9 mouse cellular contexts compared by ENCODE assay signal in genomic region chr12:86483413-86483841, GRCm38 (mm10).
DNase-seq lines count a peak whose midpoint lies in the region; ATAC-seq and TF ChIP-seq lines count a peak whose summit lies in the region.
"Had no signal": no experiment of that assay in that cellular context is flagged by ENCODE, and none has a peak within 500 bp of the region (broad histone marks: within the 10 kb centered on the region; RNA-seq: fewer than 3 reads in every experiment).

No protein-coding gene starts in this region.

- DNase-seq in liver, postnatal 0 days: peak; percentile 46
- no peak for DNase-seq in embryonic facial prominence, embryonic 10.5 days (ENCODE audit: low spot score)
- peak; percentile 17 for DNase-seq in retina, embryonic 14.5 days (ENCODE audit: low spot score)
- no peak for DNase-seq in left cerebral cortex, adult 18-20 months (ENCODE audit: low spot score in 2 of 2)
- no peak for DNase-seq in forebrain, embryonic 14.5 days (ENCODE audit: low spot score)
- DNase-seq: thymus, postnatal 36 days had no signal

- H3K4me2 ChIP-seq in liver, postnatal 0 days (ENCODE audit: low read depth, low read length): no peak overlapping the region
- no peak overlapping the region for H3K4me2 ChIP-seq in liver, embryonic 12.5 days
- no peak overlapping the region for H3K4me2 ChIP-seq in heart, embryonic 12.5 days
- H3K4me2 ChIP-seq in forebrain, embryonic 14.5 days (ENCODE audit: low read length): no peak overlapping the region
- H3K4me2 ChIP-seq: hindbrain, embryonic 15.5 days had no signal

- no peaks in the 10 kb centered on the region for H3K36me3 ChIP-seq in liver, postnatal 0 days (replicated peaks; ENCODE audit: insufficient read depth, low read length)
- H3K36me3 ChIP-seq in liver, embryonic 12.5 days: no peaks in the 10 kb centered on the region
- H3K36me3 ChIP-seq in embryonic facial prominence, embryonic 10.5 days (replicated peaks): no peaks in the 10 kb centered on the region
- H3K36me3 ChIP-seq in heart, embryonic 12.5 days: no peaks in the 10 kb centered on the region
- no peaks in the 10 kb centered on the region for H3K36me3 ChIP-seq in forebrain, embryonic 14.5 days (ENCODE audit: control insufficient read depth, insufficient read depth, low read length)
- H3K36me3 ChIP-seq: hindbrain, embryonic 15.5 days had no signal

- ATAC-seq in liver, postnatal 0 days: peak; percentile 25; the same call in 1 of the 2 replicates
- ATAC-seq in liver, embryonic 12.5 days: no peak
- no peak for ATAC-seq in heart, embryonic 12.5 days (ENCODE audit: insufficient number of reproducible peaks, low FRiP score)
- no peak for ATAC-seq in forebrain, embryonic 14.5 days

- H3K4me3 ChIP-seq in liver, postnatal 0 days (ENCODE audit: low read depth, low read length): no peak overlapping the region
- H3K4me3 ChIP-seq in liver, embryonic 12.5 days: no peak overlapping the region
- H3K4me3 ChIP-seq in embryonic facial prominence, embryonic 10.5 days: no peak overlapping the region
- H3K4me3 ChIP-seq in heart, embryonic 12.5 days: no peak overlapping the region
- H3K4me3 ChIP-seq in forebrain, embryonic 14.5 days (ENCODE audit: low read depth, low read length): no peak overlapping the region
- H3K4me3 ChIP-seq: hindbrain, embryonic 15.5 days had no signal

- no peaks in the 10 kb centered on the region for H3K27me3 ChIP-seq in liver, postnatal 0 days (ENCODE audit: insufficient read depth, low read length)
- H3K27me3 ChIP-seq in liver, embryonic 12.5 days (replicated peaks): 0 out of 2 replicates have a peak, but pooled peaks cover 3% of the 10 kb centered on the region
- no peaks in the 10 kb centered on the region for H3K27me3 ChIP-seq in embryonic facial prominence, embryonic 10.5 days (replicated peaks; ENCODE audit: low read depth, poor library complexity, severe bottlenecking)
- H3K27me3 ChIP-seq in heart, embryonic 12.5 days (replicated peaks): no peaks in the 10 kb centered on the region
- H3K27me3 ChIP-seq in forebrain, embryonic 14.5 days (replicated peaks; ENCODE audit: control insufficient read depth, insufficient read depth, low read length): no peaks in the 10 kb centered on the region
- H3K27me3 ChIP-seq: hindbrain, embryonic 15.5 days had no signal

- TF ChIP-seq CTCF in liver, postnatal 0 days (IDR thresholded peaks at IDR 0.05; ENCODE audit: low read depth): no peak

- H3K4me1 ChIP-seq in liver, postnatal 0 days (ENCODE audit: insufficient read depth): no peaks in the 10 kb centered on the region
- H3K4me1 ChIP-seq in liver, embryonic 12.5 days: no peaks in the 10 kb centered on the region
- H3K4me1 ChIP-seq in embryonic facial prominence, embryonic 10.5 days: peaks cover 15% of the 10 kb centered on the region
- H3K4me1 ChIP-seq in heart, embryonic 12.5 days (replicated peaks): peaks cover 34% of the 10 kb centered on the region
- H3K4me1 ChIP-seq in forebrain, embryonic 14.5 days (ENCODE audit: control insufficient read depth, insufficient read depth, low read length): no peaks in the 10 kb centered on the region
- H3K4me1 ChIP-seq: hindbrain, embryonic 15.5 days had no signal

- WGBS in liver, postnatal 0 days (ENCODE audit: insufficient replicate concordance): 50% methylated on average over 5 of the region's 5 CpGs
- 49% methylated on average over 5 of the region's 5 CpGs for WGBS in liver, embryonic 12.5 days (ENCODE audit: insufficient replicate concordance)
- WGBS in embryonic facial prominence, embryonic 10.5 days: 46% methylated on average over 5 of the region's 5 CpGs
- WGBS in heart, embryonic 12.5 days: 42% methylated on average over 5 of the region's 5 CpGs
- 58% methylated on average over 5 of the region's 5 CpGs for WGBS in forebrain, embryonic 14.5 days

- peak overlapping the region; percentile 51; the same call in 1 of the 2 replicates for H3K27ac ChIP-seq in liver, postnatal 0 days (ENCODE audit: low read depth)
- H3K27ac ChIP-seq in liver, embryonic 12.5 days: no peak overlapping the region
- peak overlapping the region; percentile 54; the same call in 1 of the 2 replicates for H3K27ac ChIP-seq in embryonic facial prominence, embryonic 10.5 days (replicated peaks)
- 0 out of 2 replicates have a peak overlapping the region, but pooled peaks have one; percentile 8 for H3K27ac ChIP-seq in heart, embryonic 12.5 days (ENCODE audit: poor library complexity, severe bottlenecking)
- H3K27ac ChIP-seq in forebrain, embryonic 14.5 days (ENCODE audit: low read depth, low read length): no peak overlapping the region
- H3K27ac ChIP-seq: hindbrain, embryonic 15.5 days had no signal

- TF ChIP-seq EP300 in liver, postnatal 0 days (IDR thresholded peaks at IDR 0.05; ENCODE audit: low read depth): no peak

- no peak overlapping the region for H3K9ac ChIP-seq in liver, postnatal 0 days (replicated peaks)
- no peak overlapping the region for H3K9ac ChIP-seq in liver, embryonic 12.5 days
- peak overlapping the region; percentile 26; the same call in 1 of the 2 replicates for H3K9ac ChIP-seq in heart, embryonic 12.5 days
- H3K9ac ChIP-seq in forebrain, embryonic 14.5 days (ENCODE audit: low read length): no peak overlapping the region
- H3K9ac ChIP-seq: hindbrain, embryonic 15.5 days had no signal

- H3K9me3 ChIP-seq in liver, postnatal 0 days (ENCODE audit: low read length): no peaks in the 10 kb centered on the region
- H3K9me3 ChIP-seq in liver, embryonic 12.5 days (replicated peaks): no peaks in the 10 kb centered on the region
- no peaks in the 10 kb centered on the region for H3K9me3 ChIP-seq in embryonic facial prominence, embryonic 10.5 days
- no peaks in the 10 kb centered on the region for H3K9me3 ChIP-seq in heart, embryonic 12.5 days (replicated peaks)
- H3K9me3 ChIP-seq in forebrain, embryonic 14.5 days (replicated peaks; ENCODE audit: control insufficient read depth, low read length): no peaks in the 10 kb centered on the region
- H3K9me3 ChIP-seq: hindbrain, embryonic 15.5 days had no signal

Comparison
In these comparisons a context has a peak if more than half of its experiments do, and no peak if none do; other contexts are left out.
1. H3K27ac ChIP-seq: peak in liver, postnatal 0 days (single experiment), embryonic facial prominence, embryonic 10.5 days (single experiment) and heart, embryonic 12.5 days (single experiment); none in liver, embryonic 12.5 days (single experiment) and forebrain, embryonic 14.5 days (single experiment).
2. DNase-seq: peak in liver, postnatal 0 days (single experiment) and retina, embryonic 14.5 days (single experiment); none in embryonic facial prominence, embryonic 10.5 days (single experiment), left cerebral cortex, adult 18-20 months (0 of 2) and forebrain, embryonic 14.5 days (single experiment).